Mouse (Mus musculus) CD4-positive, CD25-positive, alpha-beta regulatory T cell (primary cell): Measurements from ENCODE around the gene Nphs2. TPM values are rescaled to one million over a fixed set of nuclear protein-coding genes. Genes with fewer than 3 reads are reported as not detected.

Experiments used
- polyA plus RNA-seq: library from polyadenylated mRNA; unstranded; fragments of 100-300 nt; shearing (Covaris generic); gene quantifications from one replicate; pipeline ENCODE4 v1.2.1, GENCODE M21; 2017

Gene Nphs2
- not detected for polyA plus RNA-seq

GRCm38 (mm10) chr1:156310630-156311029 is at the start of gene Nphs2:
Gene Nphs2 (plus strand): TSS chr1:156310727.

GRCm38 (mm10) chr1:156302911-156303749 is 7.4 kb upstream of the Nphs2 start, which contains the start of gene Tdrd5:
Gene Tdrd5 (minus strand): TSS chr1:156303664.

GRCm38 (mm10) chr1:156365740-156366139 is 55.2 kb downstream of the Nphs2 start, which contains the start of gene Gm2000:
Gene Gm2000 (plus strand): TSS chr1:156366040.

Other genes starting within 250 kb of the Nphs2 start
- not detected for gene Fam163a, start 105.7 kb upstream of the Nphs2 start, polyA plus RNA-seq
- gene Tdrd5, start 7.1 kb upstream of the Nphs2 start, polyA plus RNA-seq = 0.43 TPM
- 1,384 TPM for gene Gm2000, start 55.3 kb downstream of the Nphs2 start, polyA plus RNA-seq
- gene Axdnd1, start 110.4 kb downstream of the Nphs2 start, polyA plus RNA-seq = 1.5 TPM
- gene Soat1, start 163.6 kb downstream of the Nphs2 start, polyA plus RNA-seq = 42.3 TPM
- 0.85 TPM for gene Gm10031, start 213.3 kb downstream of the Nphs2 start, polyA plus RNA-seq
- 5.1 TPM for gene Abl2, start 248.1 kb downstream of the Nphs2 start, polyA plus RNA-seq